Mouse (Mus musculus): ENCODE measurements around the gene Gpc6. TPM values are rescaled to one million over a fixed set of nuclear protein-coding genes. Genes with fewer than 3 reads are reported as not detected.

The Gpc6 gene
- total RNA-seq, 2 experiments from 2014 or later: 1.2 TPM; not detected in 1

DNA sequence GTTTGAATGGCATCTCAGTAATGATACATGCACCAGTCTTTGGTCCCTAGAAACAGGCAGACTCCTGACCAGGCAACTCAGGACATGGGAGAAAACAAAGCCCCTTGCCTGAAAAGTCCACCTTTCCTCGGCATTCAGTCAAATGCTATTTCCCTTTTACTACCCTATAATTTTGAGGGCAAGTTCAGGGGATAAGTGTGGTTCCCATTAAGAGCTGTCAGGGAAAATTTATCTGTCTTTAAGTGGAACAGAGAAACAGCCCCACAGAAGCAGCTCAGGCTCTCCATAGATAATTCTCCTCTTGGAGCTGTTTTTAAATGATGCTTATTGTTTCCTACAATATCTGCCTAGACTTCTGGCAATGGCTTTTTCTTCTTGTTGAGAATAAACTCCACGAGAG, 123.8 kb downstream of the Gpc6 start:
- ATAC-seq (replicated peaks; ENCODE audit: low FRiP score, low TSS enrichment, poor library complexity, severe bottlenecking): no peak

DNA sequence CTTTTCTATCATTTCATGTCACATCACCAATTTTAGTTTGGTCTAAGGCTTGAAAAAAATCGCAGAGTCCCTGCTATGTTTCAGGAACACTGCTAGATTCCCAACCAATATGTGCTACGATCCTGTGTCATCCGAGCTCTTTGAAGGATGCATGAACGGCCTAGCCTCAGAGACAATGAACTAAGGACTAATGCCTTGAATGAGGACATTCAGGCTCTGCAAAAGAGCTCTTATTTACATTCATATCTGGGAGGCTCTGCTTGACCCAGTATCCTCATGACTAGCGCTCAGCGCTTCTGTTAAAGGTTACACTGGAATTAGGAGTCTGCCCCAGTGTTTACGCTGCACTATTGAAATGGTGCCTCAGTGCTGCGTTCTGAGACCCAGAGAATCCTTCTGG, 125.8 kb downstream of the Gpc6 start:
- ATAC-seq (replicated peaks; ENCODE audit: low FRiP score, low TSS enrichment, poor library complexity, severe bottlenecking): no peak

DNA sequence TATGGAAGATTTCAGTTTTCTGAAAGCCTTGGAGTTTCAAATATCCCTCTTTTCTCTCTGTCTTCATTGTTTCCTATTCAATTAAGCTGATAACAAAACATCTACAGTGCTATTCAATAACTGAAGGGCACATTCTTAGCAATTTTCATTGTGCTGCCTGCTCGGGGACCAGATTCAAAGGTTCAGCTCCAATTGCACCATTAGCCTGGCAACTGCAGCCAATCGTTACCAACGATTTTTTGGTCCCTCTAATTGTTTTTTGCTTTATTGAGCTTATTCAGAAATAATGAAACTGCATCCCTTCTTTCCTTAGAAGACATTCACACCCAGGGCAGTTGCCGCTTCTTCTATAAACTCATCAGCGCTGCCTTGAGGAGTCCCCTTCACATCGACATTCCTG, 128.2 kb downstream of the Gpc6 start:
- no peak for ATAC-seq (replicated peaks; ENCODE audit: low FRiP score, low TSS enrichment, poor library complexity, severe bottlenecking)

DNA sequence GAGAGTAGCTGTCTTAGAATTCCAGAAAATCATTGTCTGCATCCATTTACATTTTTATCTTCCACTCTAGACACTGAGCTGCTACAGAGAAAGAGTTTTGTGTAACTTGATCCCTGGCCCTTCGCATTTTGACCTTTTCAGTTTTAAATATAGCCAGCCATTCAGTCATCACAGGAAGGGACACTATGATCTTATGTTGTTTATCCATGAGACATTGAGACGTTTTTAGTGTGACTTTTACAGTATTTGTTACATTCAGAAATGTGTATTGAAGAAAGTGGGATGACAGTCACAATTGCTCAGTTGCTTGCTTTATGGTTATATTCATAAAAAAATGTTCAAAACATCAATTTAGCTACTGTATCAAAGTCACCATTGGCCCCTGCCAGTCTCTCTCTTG, 130.0 kb downstream of the Gpc6 start:
- no peak for ATAC-seq (replicated peaks; ENCODE audit: low FRiP score, low TSS enrichment, poor library complexity, severe bottlenecking)

DNA sequence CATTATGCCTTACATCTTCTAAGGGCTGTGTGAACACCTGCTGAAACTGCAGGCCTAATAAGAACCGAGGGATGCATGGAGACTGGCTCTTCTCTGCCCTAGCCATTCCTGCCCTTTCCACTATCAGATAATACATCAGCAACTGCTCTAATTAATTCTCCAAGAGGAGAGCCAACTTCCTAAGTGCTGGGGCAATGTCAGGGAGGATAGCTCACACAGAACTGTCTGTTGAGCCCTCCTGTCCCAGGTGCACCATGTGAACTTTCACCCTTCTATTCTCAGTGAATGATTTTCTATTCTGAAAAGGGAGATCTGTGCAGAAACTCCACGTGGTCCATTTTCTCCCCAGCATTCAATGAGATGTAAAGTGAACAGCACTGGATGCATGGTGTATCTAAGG, 136.0 kb downstream of the Gpc6 start:
- ATAC-seq (replicated peaks; ENCODE audit: low FRiP score, low TSS enrichment, poor library complexity, severe bottlenecking): no peak

DNA sequence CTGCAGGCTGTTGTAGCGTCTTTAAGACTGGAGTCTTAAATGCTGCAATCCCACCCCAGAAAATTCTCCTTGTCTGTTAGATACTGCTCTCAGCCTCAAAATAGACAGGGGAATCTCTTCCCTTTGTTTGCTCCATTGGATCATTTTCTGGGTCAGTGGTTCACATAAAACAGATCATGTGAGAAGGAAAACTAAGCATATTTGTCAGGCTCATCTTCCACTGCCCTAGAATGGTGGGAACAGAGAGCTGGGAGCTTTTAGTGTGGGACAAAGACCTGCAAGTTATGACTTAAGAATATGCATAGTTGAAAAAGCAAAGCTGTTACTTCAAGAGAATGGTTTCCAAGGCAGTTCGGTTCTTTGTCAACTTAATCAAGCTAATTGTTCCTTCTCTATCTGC, 136.4 kb downstream of the Gpc6 start:
- no peak for ATAC-seq (replicated peaks; ENCODE audit: low FRiP score, low TSS enrichment, poor library complexity, severe bottlenecking)

DNA sequence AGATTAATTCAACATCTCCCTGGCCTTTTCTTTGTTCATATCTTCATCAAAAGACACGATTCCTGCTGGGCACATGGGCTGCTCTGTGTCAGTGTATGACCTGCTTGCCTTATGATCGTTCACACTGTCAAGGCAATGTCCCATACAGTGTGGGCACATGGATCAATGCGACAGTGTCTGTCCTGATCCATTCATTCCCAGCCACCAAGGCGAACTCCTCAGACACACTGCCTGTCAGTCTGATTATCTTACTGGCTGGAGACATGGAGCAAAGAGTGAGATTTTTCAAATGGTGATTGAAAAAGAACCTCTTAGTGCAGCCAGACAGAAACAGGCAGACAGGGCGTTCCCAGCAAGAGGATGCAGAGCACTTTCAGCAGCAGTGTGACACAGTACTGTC, 143.1 kb downstream of the Gpc6 start:
- ATAC-seq (replicated peaks; ENCODE audit: low FRiP score, low TSS enrichment, poor library complexity, severe bottlenecking): no peak

DNA sequence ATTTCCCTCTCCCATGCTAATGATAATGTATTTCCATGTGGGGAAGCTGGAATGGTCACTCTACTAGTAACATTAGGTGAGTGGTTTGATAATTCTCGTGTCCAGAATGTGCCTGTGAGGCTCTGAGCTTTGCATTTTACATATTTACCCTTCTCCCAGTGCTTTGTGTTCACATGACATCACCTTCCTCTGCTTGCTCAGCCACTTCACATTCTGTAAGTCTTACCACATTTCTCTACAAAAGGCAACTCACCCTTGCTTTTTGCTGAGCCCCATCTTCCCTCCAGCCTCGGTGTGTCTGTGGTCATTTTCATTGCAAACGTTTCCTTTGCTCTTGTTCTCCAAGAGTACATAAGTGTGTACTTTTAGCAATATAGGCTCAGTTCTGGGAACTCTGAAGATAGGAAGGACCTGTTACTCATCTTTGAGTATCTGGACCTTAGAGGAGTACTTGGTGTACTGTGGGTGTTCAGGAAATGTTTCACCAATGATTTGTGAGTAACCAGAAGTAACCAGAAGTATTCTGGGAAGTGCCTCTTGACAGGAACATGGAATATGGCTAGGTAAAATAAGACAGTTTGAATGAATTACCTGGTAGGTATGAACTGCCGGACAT, 145.5 kb downstream of the Gpc6 start:
- ATAC-seq (replicated peaks; ENCODE audit: low FRiP score, low TSS enrichment, poor library complexity, severe bottlenecking): no peak

DNA sequence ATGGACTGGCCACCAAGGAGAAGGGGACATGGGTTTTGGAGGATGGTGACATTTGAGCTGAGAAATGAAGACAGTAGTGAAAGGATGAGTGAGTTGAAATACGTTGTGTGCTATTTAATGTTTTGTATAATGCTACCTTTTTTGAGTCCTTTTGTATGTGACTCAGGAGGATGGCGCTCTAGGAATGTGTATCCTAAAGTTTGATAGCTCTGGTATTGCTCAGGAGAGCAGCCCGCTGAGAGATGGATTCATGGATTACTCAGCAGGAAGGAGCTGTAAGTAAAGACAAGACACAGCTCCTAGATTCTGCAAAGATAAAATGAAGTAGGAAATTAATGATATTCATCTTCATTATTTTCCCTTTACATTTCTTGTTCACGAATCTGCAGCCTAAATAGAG, 168.5 kb downstream of the Gpc6 start:
- ATAC-seq (replicated peaks; ENCODE audit: low FRiP score, low TSS enrichment, poor library complexity, severe bottlenecking): no peak

DNA sequence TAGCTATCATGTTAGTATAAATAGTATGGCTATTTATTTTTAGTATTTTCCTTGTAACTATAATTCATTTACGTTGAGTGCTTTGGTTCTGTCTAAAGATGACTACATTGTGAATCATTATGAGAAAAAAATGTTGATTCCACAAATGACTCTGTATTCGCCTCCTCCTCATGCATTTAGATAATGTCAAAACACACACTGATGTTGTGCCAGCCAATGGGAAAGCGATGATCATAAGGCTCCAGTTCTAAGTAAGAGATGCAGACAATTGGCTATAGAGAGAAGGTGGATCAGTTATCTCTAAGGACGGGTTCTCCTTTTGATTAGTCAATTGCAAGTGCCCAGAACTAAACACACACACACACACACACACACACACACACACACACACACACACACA, 181.8 kb downstream of the Gpc6 start:
- ATAC-seq (replicated peaks; ENCODE audit: low FRiP score, low TSS enrichment, poor library complexity, severe bottlenecking): no peak

DNA sequence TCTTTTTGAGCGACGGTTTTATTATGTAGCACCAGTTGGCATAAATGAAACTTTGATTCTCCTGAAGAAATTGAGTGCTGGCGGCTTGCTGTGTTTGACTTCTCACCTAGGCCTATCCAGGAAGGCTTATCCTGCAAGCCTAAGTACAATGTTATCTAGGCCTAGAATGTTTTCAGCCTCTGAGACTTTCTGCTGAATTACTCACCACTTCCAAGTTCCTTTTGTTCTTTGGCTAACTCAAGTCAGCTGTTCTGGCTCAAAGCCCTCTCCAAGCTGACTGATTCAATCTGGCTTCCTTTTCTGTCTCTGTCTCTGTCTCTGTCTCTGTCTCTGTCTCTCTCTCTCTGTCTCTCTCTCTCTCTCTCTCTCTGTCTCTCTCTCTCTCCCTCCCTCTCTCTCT, 188.0 kb downstream of the Gpc6 start:
- no peak for ATAC-seq (replicated peaks; ENCODE audit: low FRiP score, low TSS enrichment, poor library complexity, severe bottlenecking)

DNA sequence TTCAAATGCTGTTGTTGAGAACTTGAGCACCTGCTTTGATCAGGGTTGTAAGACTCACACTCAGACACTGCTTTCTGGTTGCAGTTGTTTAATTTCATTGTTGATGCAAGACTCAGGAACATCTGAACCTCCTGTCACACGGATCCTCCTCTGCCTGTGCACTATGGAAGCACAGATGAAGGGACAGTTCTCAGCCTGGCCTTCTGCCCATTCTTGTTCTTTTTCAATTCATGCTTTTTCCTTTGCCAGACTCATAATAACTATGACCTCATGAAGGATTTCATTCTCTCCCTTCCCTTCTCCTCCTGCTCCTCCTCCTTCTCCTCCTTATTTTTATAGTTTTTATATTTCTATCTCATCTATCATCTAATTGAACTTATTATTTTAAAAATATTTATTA, 196.9 kb downstream of the Gpc6 start:
- ATAC-seq (replicated peaks; ENCODE audit: low FRiP score, low TSS enrichment, poor library complexity, severe bottlenecking): no peak

DNA sequence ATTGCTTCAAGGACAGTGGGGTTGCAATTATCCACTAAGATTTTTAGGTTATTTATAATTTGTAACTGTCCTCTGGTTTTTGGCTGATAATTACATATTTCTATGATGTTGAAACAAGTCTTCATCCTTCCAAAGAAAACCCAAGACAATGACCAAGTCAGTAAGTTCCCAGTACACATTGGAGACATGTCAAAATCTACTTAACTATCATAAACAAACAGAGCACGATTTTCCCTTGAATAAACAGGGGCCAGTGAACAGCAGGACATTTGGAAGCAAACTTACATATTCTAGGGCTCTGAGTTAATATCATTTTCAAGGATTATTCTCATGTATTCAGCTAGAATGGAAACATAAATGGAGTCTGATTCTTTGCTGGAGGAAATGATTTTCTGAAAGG, 205.2 kb downstream of the Gpc6 start:
- no peak for ATAC-seq (replicated peaks; ENCODE audit: low FRiP score, low TSS enrichment, poor library complexity, severe bottlenecking)

DNA sequence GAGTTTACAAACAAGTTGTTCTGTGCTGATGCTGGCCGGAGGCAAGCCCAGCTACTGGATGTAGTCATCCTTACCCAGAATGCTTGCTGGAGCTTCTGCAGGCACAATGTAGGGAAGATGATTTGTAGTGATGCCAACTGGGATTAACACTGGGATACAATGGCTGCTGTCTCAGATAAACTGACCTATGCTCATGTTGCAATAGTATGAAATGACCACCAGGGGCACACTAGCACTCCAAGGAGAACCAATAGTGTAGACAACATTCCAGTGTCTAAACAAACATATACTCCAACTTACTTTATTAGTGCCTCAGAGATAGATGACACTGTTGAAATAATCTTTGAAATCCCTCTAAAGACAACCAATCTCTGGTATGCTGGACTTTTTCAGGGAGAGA, 206.2 kb downstream of the Gpc6 start:
- no peak for ATAC-seq (replicated peaks; ENCODE audit: low FRiP score, low TSS enrichment, poor library complexity, severe bottlenecking)

DNA sequence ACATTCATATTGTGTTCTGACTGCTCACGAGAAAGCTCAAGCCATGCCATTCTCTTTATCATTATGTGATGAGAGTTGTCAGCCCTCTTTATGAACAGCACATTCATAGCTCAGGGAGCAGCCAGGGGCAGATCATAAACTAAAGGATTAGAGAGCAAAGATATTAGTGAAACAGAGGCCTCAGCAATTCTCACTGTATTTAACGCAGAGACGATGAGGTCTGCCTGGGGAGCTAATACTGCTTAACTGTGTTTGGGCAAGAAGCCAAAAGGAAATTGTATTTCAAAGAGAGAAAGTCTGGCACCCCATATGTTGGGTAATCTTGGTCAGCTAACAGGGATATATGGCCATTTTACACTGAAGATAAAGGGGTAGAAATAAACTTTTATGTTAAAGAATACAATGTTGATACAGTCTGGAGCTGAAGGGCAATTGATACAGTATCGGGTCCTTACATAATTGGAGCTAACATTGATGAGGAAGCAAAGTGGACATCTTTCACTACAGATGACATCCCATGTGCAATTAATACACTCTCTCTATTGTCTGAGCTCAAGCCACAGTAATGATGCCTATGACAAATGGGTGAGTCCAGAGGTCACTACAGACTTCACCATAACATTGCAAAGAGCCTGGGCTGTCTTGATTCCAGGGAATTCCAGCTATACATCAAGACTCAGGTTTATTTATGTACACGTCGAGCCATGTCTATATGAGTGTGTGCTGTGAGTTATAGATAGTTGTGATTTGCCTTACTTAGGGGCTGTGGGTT, 216.1 kb downstream of the Gpc6 start:
- ATAC-seq (replicated peaks; ENCODE audit: low FRiP score, low TSS enrichment, poor library complexity, severe bottlenecking): no peak

DNA sequence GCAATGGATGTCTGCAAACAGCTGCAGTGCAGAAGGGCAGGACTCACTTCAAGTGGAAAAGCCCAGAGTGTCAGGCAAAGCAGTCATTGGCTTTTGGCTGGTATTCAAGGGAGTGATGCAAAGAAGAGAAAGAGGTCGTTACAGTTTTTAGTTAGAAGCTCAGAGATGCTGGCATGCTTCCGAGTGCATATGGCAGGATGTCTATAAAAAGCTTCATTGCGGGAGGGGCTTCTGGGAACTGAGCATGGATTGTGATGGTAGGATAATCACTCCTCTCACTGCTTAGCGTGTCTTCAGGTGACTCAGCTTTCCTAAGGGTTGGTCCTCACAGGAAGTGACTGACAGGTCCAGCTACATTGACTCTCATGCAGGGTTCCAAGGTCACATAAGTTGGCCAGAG, 221.0 kb downstream of the Gpc6 start:
- no peak for ATAC-seq (replicated peaks; ENCODE audit: low FRiP score, low TSS enrichment, poor library complexity, severe bottlenecking)

DNA sequence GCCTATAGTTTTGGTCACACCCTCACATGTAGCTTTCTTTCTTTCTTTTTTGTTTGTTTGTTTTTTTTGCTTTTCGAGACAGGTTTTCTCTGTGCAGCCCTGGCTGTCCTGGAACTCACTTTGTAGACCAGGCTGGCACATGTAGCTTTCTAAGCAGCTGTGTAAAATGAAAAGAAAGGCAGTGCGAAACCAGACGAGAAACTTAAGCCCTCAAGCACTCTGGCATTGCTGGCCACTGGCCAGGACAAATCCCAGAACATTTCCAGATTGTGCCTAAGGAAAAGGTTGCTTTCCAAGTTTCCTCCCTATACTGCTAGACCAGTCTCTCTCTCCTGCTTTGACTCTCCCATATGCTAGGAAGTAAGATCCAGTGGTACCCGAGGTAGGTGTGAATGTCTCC, 221.6 kb downstream of the Gpc6 start:
- ATAC-seq (replicated peaks; ENCODE audit: low FRiP score, low TSS enrichment, poor library complexity, severe bottlenecking): no peak

DNA sequence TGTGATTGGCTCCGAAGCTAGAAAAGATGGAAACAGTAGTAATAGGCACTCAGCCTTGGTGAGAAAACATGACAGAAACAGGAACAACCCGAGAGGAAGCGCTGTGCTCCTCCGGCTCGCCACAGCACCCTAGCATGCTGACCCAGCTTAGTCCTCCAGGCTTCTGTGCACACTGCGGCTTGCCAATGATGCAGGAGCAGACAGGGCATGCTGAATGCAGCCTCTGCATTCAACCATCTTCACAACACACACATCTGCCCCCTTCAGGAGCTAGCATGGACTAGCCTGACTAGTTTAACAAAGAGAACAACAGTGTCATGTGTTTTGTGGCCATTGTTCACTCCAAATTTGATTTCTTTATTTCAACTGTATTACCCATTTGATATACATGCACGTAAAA, 226.5 kb downstream of the Gpc6 start:
- no peak for ATAC-seq (replicated peaks; ENCODE audit: low FRiP score, low TSS enrichment, poor library complexity, severe bottlenecking)

DNA sequence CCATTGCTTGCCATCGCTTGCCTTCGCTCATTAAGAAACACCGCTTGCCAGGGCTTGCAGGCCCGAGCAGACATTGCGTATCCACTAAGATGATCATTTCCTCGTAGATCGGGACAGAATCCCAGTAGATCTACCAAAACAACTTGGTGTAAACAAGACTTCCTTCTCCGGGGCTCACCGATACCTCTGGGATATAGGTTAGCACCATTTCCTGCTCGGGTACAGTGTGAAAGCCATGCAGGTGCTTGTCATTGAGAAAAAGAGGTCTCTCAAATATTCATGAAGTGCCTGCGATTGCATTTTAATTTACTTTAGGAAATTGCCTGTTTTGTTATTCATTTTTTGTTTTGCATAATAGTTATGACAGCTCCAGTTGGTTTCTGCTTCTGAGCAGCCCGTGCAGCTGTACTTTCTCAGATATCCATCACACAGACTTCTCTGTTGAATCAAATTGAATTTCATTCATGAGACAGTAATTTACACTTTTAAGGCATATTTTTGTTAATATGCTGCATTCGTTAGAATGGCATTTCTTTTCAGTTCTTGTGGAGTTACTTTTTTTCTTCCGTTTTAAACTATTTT, 230.9 kb downstream of the Gpc6 start:
- ATAC-seq (replicated peaks; ENCODE audit: low FRiP score, low TSS enrichment, poor library complexity, severe bottlenecking): no peak

DNA sequence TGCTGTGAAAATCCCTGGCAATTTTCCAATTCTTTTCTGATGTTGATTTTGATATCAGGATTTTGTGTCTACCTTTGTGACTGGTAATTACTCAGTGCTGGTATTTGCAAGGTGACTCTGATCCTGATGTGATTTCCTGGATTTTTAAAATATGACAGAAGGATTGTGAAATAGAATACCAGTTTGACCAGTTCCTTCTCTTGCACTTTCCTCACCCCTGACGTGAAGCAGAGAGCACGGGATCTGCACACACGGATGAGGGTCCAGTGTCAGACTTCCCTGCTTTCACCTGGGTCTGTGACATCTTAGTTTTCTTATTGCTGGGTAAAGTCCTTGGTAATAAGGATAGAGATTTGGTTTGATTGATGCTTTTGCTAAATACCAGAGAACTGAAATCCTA, 232.3 kb downstream of the Gpc6 start:
- no peak for ATAC-seq (replicated peaks; ENCODE audit: low FRiP score, low TSS enrichment, poor library complexity, severe bottlenecking)

DNA sequence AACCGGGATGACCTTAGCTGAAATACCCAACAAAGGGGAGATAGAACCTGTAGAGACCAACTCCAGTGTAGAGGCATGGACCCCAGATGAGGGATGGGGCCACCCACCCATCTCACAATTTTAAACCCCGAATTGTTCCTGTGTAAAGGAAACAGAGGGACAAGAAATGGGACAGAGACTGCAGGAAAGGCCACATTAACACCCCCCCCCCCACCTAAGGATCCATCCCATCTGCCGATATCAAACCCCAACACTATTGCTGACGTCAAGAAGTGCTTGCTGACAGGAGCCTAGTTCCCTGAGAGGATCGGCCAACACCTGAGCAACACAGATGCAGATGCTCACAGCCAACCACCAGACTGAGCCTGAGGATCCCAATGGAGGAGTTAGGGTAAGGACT, 241.2 kb downstream of the Gpc6 start:
- no peak for ATAC-seq (replicated peaks; ENCODE audit: low FRiP score, low TSS enrichment, poor library complexity, severe bottlenecking)

Data from megakaryocyte-erythroid progenitor cell, adult 5-6 weeks (primary cell).